ENCODE assay signal across 20 mouse cellular contexts in the genomic region with DNA sequence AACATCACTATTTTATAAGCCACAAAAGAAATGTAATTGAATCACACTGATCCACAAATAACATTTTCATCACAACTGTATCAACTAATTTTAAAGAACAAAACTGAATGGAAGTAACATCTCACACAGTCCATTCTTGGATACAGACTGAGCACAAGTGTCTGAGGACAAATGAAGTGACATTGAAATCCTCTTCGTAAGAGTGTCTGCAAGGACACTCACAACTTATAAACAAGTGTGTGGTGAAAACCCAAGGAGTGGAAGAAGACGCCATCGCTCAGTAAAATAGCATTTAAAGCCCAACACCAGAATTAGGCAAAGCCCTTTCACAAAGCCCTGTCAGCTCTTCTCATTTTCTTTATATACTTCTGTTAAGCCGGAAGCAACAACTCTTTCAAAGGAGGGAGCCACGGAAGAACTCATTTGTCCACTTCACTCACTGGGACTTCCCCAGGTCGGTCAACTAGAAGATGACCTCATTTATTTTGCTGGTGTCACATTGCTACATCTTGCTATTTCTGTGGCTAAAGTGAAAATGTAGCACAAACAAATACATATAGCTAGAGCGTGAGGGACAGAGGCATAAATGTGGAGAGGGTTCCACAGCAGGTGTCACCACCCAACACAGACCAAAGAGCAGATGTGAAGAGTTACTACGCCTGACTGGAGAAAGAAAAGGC.
A peak's percentile ranks its signal among the peaks of the same experiment; 100 is the strongest.
DNase-seq lines count a peak whose midpoint lies in the region; ATAC-seq and TF ChIP-seq lines count a peak whose summit lies in the region.
"Had no signal": no experiment of that assay in that cellular context is flagged by ENCODE, and none has a peak within 500 bp of the region (broad histone marks: within the 10 kb centered on the region; RNA-seq: fewer than 3 reads in every experiment).

No protein-coding gene starts in this region.

- TF ChIP-seq CTCF in lung, postnatal 0 days (IDR thresholded peaks at IDR 0.05): no peak
- no peak for TF ChIP-seq CTCF in bone marrow macrophage, adult 2 months (IDR thresholded peaks at IDR 0.05; ENCODE audit: low read depth, low read length)

- no peaks in the 10 kb centered on the region for H3K27me3 ChIP-seq in heart, embryonic 10.5 days (ENCODE audit: insufficient read depth, poor library complexity, severe bottlenecking)
- no peaks in the 10 kb centered on the region for H3K27me3 ChIP-seq in lung, postnatal 0 days (replicated peaks; ENCODE audit: insufficient read depth, low read length)
- H3K27me3 ChIP-seq: embryonic facial prominence, embryonic 12.5 days; limb, embryonic 15.5 days; lung, embryonic 15.5 days; midbrain, embryonic 15.5 days had no signal

- no peak overlapping the region for H3K9ac ChIP-seq in lung, postnatal 0 days (replicated peaks; ENCODE audit: low read depth)
- H3K9ac ChIP-seq: embryonic facial prominence, embryonic 12.5 days; limb, embryonic 15.5 days; lung, embryonic 15.5 days; midbrain, embryonic 15.5 days had no signal

- peaks cover 23% of the 10 kb centered on the region; the same call in 1 of the 2 replicates for H3K4me1 ChIP-seq in heart, embryonic 10.5 days
- peaks cover 5% of the 10 kb centered on the region; the same call in 1 of the 2 replicates for H3K4me1 ChIP-seq in lung, postnatal 0 days (ENCODE audit: insufficient read depth, low read depth, low read length)
- H3K4me1 ChIP-seq in bone marrow macrophage, adult 2 months (ENCODE audit: control insufficient read depth, insufficient read depth, low read length): peaks cover 54% of the 10 kb centered on the region
- H3K4me1 ChIP-seq: embryonic facial prominence, embryonic 12.5 days had no signal

- no peaks in the 10 kb centered on the region for H3K9me3 ChIP-seq in heart, embryonic 10.5 days
- no peaks in the 10 kb centered on the region for H3K9me3 ChIP-seq in lung, postnatal 0 days (ENCODE audit: low read length)
- H3K9me3 ChIP-seq: embryonic facial prominence, embryonic 12.5 days; limb, embryonic 15.5 days; lung, embryonic 15.5 days; midbrain, embryonic 15.5 days had no signal

- ATAC-seq in lung, postnatal 0 days: 0 out of 2 replicates have a peak, but pooled peaks have one; percentile 19
- peak; percentile 71; the same call in 1 of the 2 replicates for ATAC-seq in neutrophil, adult 5-6 weeks (ENCODE audit: extremely low read depth, insufficient number of reproducible peaks, low FRiP score, poor library complexity, severe bottlenecking)
- ATAC-seq: activated CD4-positive, CD25-positive, alpha-beta regulatory T cell, adult 4 months; hindbrain, embryonic 16.5 days; midbrain, embryonic 15.5 days had no signal

- TF ChIP-seq POLR2A in bone marrow macrophage, adult 2 months (IDR thresholded peaks at IDR 0.05; ENCODE audit: borderline replicate concordance, low read depth, low read length): no peak

- no peak overlapping the region for H3K27ac ChIP-seq in heart, embryonic 10.5 days
- no peak overlapping the region for H3K27ac ChIP-seq in lung, postnatal 0 days (ENCODE audit: low read length)
- H3K27ac ChIP-seq in bone marrow macrophage, adult 2 months (ENCODE audit: insufficient read depth, low read depth, low read length): peak overlapping the region; percentile 85
- H3K27ac ChIP-seq: embryonic facial prominence, embryonic 12.5 days; limb, embryonic 15.5 days; lung, embryonic 15.5 days; midbrain, embryonic 15.5 days had no signal

- TF ChIP-seq EP300 in lung, postnatal 0 days (IDR thresholded peaks at IDR 0.05): no peak

- no peak overlapping the region for H3K4me2 ChIP-seq in lung, postnatal 0 days (replicated peaks; ENCODE audit: low read depth, low read length)
- H3K4me2 ChIP-seq: embryonic facial prominence, embryonic 12.5 days; limb, embryonic 15.5 days; lung, embryonic 15.5 days; midbrain, embryonic 15.5 days had no signal

- H3K36me3 ChIP-seq in heart, embryonic 10.5 days: no peaks in the 10 kb centered on the region
- H3K36me3 ChIP-seq in lung, postnatal 0 days (ENCODE audit: insufficient read depth, low read length): no peaks in the 10 kb centered on the region
- H3K36me3 ChIP-seq: embryonic facial prominence, embryonic 12.5 days; limb, embryonic 15.5 days; lung, embryonic 15.5 days; midbrain, embryonic 15.5 days had no signal

- 72% methylated on average over 8 of the region's 8 CpGs for WGBS in heart, embryonic 10.5 days
- WGBS in lung, postnatal 0 days: 38% methylated on average over 8 of the region's 8 CpGs

- H3K4me3 ChIP-seq in heart, embryonic 10.5 days: no peak overlapping the region
- H3K4me3 ChIP-seq in lung, postnatal 0 days (ENCODE audit: low read depth, low read length): no peak overlapping the region
- H3K4me3 ChIP-seq in bone marrow macrophage, adult 2 months (ENCODE audit: insufficient read depth, low read length): peak overlapping the region; percentile 19
- H3K4me3 ChIP-seq: embryonic facial prominence, embryonic 12.5 days; limb, embryonic 15.5 days; lung, embryonic 15.5 days; midbrain, embryonic 15.5 days had no signal

- DNase-seq in heart, adult 11 months: peak; percentile 50
- no peak for DNase-seq in heart, embryonic 10.5 days (ENCODE audit: low spot score)
- DNase-seq in lung, postnatal 0 days (ENCODE audit: low spot score): peak; percentile 52
- DNase-seq in lung, adult 18-20 months: no peak
- no peak for DNase-seq in left cerebral cortex, adult 11 months (ENCODE audit: low spot score)
- DNase-seq in frontal cortex, postnatal 10 days (ENCODE audit: low spot score in 2 of 2): no peak
- DNase-seq: adrenal gland, postnatal 36 days; cerebellum, adult 9-10 months; heart, postnatal 4 days; kidney, adult 8-10 months; right cerebral cortex, postnatal 14 days; thymus, adult 18-20 months had no signal

Comparison
In these comparisons a context has a peak if more than half of its experiments do, and no peak if none do; other contexts are left out.
1. DNase-seq: peak in heart, adult 11 months (single experiment) and lung, postnatal 0 days (single experiment); none in heart, embryonic 10.5 days (single experiment), lung, adult 18-20 months (0 of 2), left cerebral cortex, adult 11 months (single experiment) and frontal cortex, postnatal 10 days (0 of 2).